Mouse (Mus musculus): ENCODE data around the gene Galns. TPM values are rescaled to one million over a fixed set of nuclear protein-coding genes. Genes with fewer than 3 reads are reported as not detected.

The Galns gene
- polyA plus RNA-seq, 1 experiment = 0.07 TPM

- TF ChIP-seq GATA1 (IDR thresholded peaks at IDR 0.05; ENCODE audit: low read length) (no peak), TAL1 (IDR thresholded peaks at IDR 0.05; ENCODE audit: low read length) (no peak)
- no peaks in the 10 kb centered on the region for H3K9me3 ChIP-seq (ENCODE audit: control insufficient read depth, low read length)
- peaks cover 9% of the 10 kb centered on the region for H3K27me3 ChIP-seq (ENCODE audit: control insufficient read depth)
- no peaks in the 10 kb centered on the region for H3K36me3 ChIP-seq (ENCODE audit: control insufficient read depth)
- H3K4me3 ChIP-seq (replicated peaks) = no peak overlapping the region
- no peaks in the 10 kb centered on the region for H3K4me1 ChIP-seq (ENCODE audit: control insufficient read depth)
These were observed 25.8 kb downstream of the Galns start for GRCm38 (mm10) chr8:122585411-122585891.

- TF ChIP-seq GATA1 (IDR thresholded peaks at IDR 0.05; ENCODE audit: low read length) = no peak
- no peak for TF ChIP-seq TAL1 (IDR thresholded peaks at IDR 0.05; ENCODE audit: low read length)
- H3K4me1 ChIP-seq (ENCODE audit: control insufficient read depth) = no peaks in the 10 kb centered on the region
- H3K4me3 ChIP-seq (replicated peaks) = no peak overlapping the region
- H3K36me3 ChIP-seq (ENCODE audit: control insufficient read depth) = no peaks in the 10 kb centered on the region
- no peaks in the 10 kb centered on the region for H3K9me3 ChIP-seq (ENCODE audit: control insufficient read depth, low read length)
- H3K27me3 ChIP-seq (ENCODE audit: control insufficient read depth) = peaks cover 9% of the 10 kb centered on the region
These were observed 26.3 kb downstream of the Galns start for GRCm38 (mm10) chr8:122584981-122585380.

GRCm38 (mm10) chr8:122580926-122581325 is 30.3 kb downstream of the Galns start:
- H3K4me1 ChIP-seq (ENCODE audit: control insufficient read depth) = peaks cover 15% of the 10 kb centered on the region
- TF ChIP-seq TAL1 (IDR thresholded peaks at IDR 0.05; ENCODE audit: low read length) = no peak
- no peak for TF ChIP-seq GATA1 (IDR thresholded peaks at IDR 0.05; ENCODE audit: low read length)

GRCm38 (mm10) chr8:122579196-122579595 is 32.1 kb downstream of the Galns start:
- Histone ChIP-seq H3K36me3 (ENCODE audit: control insufficient read depth) (peaks cover 12% of the 10 kb centered on the region), H3K4me3 (replicated peaks) (no peak overlapping the region), H3K27me3 (ENCODE audit: control insufficient read depth) (peaks cover 12% of the 10 kb centered on the region; the same call in 1 of the 2 replicates), H3K9me3 (ENCODE audit: control insufficient read depth, low read length) (no peaks in the 10 kb centered on the region), H3K4me1 (ENCODE audit: control insufficient read depth) (peaks cover 32% of the 10 kb centered on the region)
- TF ChIP-seq TAL1 (IDR thresholded peaks at IDR 0.05; ENCODE audit: low read length) (no peak), GATA1 (IDR thresholded peaks at IDR 0.05; ENCODE audit: low read length) (no peak)

More at GRCm38 (mm10) chr8:122580926-122581325, 30.3 kb downstream of the Galns start:
- H3K27me3 ChIP-seq (ENCODE audit: control insufficient read depth) = peaks cover 18% of the 10 kb centered on the region
- no peaks in the 10 kb centered on the region for H3K36me3 ChIP-seq (ENCODE audit: control insufficient read depth)
- no peaks in the 10 kb centered on the region for H3K9me3 ChIP-seq (ENCODE audit: control insufficient read depth, low read length)
- no peak overlapping the region for H3K4me3 ChIP-seq (replicated peaks)

GRCm38 (mm10) chr8:122577116-122577515 is 34.1 kb downstream of the Galns start:
- Histone ChIP-seq H3K4me1 (ENCODE audit: control insufficient read depth) (peaks cover 53% of the 10 kb centered on the region), H3K4me3 (replicated peaks) (peak overlapping the region; percentile 79), H3K9me3 (ENCODE audit: control insufficient read depth, low read length) (no peaks in the 10 kb centered on the region), H3K36me3 (ENCODE audit: control insufficient read depth) (peaks cover 33% of the 10 kb centered on the region), H3K27me3 (ENCODE audit: control insufficient read depth) (peaks cover 11% of the 10 kb centered on the region; the same call in 1 of the 2 replicates)
- TF ChIP-seq GATA1 (IDR thresholded peaks at IDR 0.05; ENCODE audit: low read length) = no peak
- TF ChIP-seq TAL1 (IDR thresholded peaks at IDR 0.05; ENCODE audit: low read length) = no peak

- Histone ChIP-seq H3K4me1 (ENCODE audit: control insufficient read depth) (peaks cover 58% of the 10 kb centered on the region), H3K27me3 (ENCODE audit: control insufficient read depth) (peaks cover 11% of the 10 kb centered on the region), H3K9me3 (ENCODE audit: control insufficient read depth, low read length) (no peaks in the 10 kb centered on the region), H3K4me3 (replicated peaks) (peak within 1 kb of the TSS; percentile 79), H3K36me3 (ENCODE audit: control insufficient read depth) (peaks cover 37% of the 10 kb centered on the region)
- TF ChIP-seq GATA1 (IDR thresholded peaks at IDR 0.05; ENCODE audit: low read length) (no peak), TAL1 (IDR thresholded peaks at IDR 0.05; ENCODE audit: low read length) (no peak)
These were observed 34.6 kb downstream of the Galns start, which contains the start of gene Aprt for GRCm38 (mm10) chr8:122576648-122577022. Gene Aprt (minus strand): TSS chr8:122576909.

GRCm38 (mm10) chr8:122575735-122576647 is 35.3 kb downstream of the Galns start:
- Histone ChIP-seq H3K27me3 (ENCODE audit: control insufficient read depth) (peaks cover 10% of the 10 kb centered on the region), H3K4me1 (ENCODE audit: control insufficient read depth) (peaks cover 64% of the 10 kb centered on the region), H3K36me3 (ENCODE audit: control insufficient read depth) (peaks cover 44% of the 10 kb centered on the region), H3K4me3 (replicated peaks) (peak overlapping the region; percentile 79), H3K9me3 (ENCODE audit: control insufficient read depth, low read length) (no peaks in the 10 kb centered on the region)
- TF ChIP-seq GATA1 (IDR thresholded peaks at IDR 0.05; ENCODE audit: low read length) = no peak
- no peak for TF ChIP-seq TAL1 (IDR thresholded peaks at IDR 0.05; ENCODE audit: low read length)

- peaks cover 51% of the 10 kb centered on the region for H3K36me3 ChIP-seq (ENCODE audit: control insufficient read depth)
- TF ChIP-seq TAL1 (IDR thresholded peaks at IDR 0.05; ENCODE audit: low read length) (no peak), GATA1 (IDR thresholded peaks at IDR 0.05; ENCODE audit: low read length) (no peak)
- peak overlapping the region; percentile 79 for H3K4me3 ChIP-seq (replicated peaks)
- no peaks in the 10 kb centered on the region; the same call in 1 of the 2 replicates for H3K9me3 ChIP-seq (ENCODE audit: control insufficient read depth, low read length)
- peaks cover 71% of the 10 kb centered on the region for H3K4me1 ChIP-seq (ENCODE audit: control insufficient read depth)
- H3K27me3 ChIP-seq (ENCODE audit: control insufficient read depth) = peaks cover 9% of the 10 kb centered on the region
These were observed 36.0 kb downstream of the Galns start for GRCm38 (mm10) chr8:122575286-122575685.

- peak overlapping the region; percentile 79 for H3K4me3 ChIP-seq (replicated peaks)
- peaks cover 7% of the 10 kb centered on the region for H3K27me3 ChIP-seq (ENCODE audit: control insufficient read depth)
- H3K4me1 ChIP-seq (ENCODE audit: control insufficient read depth) = peaks cover 76% of the 10 kb centered on the region
- TF ChIP-seq TAL1 (IDR thresholded peaks at IDR 0.05; ENCODE audit: low read length) (no peak), GATA1 (IDR thresholded peaks at IDR 0.05; ENCODE audit: low read length) (no peak)
- peaks cover 56% of the 10 kb centered on the region for H3K36me3 ChIP-seq (ENCODE audit: control insufficient read depth)
- no peaks in the 10 kb centered on the region; the same call in 1 of the 2 replicates for H3K9me3 ChIP-seq (ENCODE audit: control insufficient read depth, low read length)
These were observed 36.5 kb downstream of the Galns start for GRCm38 (mm10) chr8:122574667-122575251.

Measured in erythroblast, embryonic 14.5 days (primary cell).